In genomic region chr1:165075301-165076082, GRCm38 (mm10) we compare ENCODE assay signal across 7 mouse cellular contexts.
A peak's percentile ranks its signal among the peaks of the same experiment; 100 is the strongest.
DNase-seq lines count a peak whose midpoint lies in the region; ATAC-seq lines count a peak whose summit lies in the region.

No protein-coding gene starts in this region.

- no peak overlapping the region for H3K4me3 ChIP-seq in forebrain, embryonic 13.5 days

- intact Hi-C loops in heart, postnatal 10 days (cut with DNase I) = no loop called here

- WGBS in forebrain, embryonic 13.5 days = 31% methylated on average over 5 of the region's 5 CpGs

- H3K9me3 ChIP-seq in forebrain, embryonic 13.5 days (replicated peaks) = no peaks in the 10 kb centered on the region

- H3K9ac ChIP-seq in forebrain, embryonic 13.5 days = no peak overlapping the region

- peak; percentile 55 for DNase-seq in CD4-positive helper T cell, adult 2 months (ENCODE audit: low read depth, low spot score)
- DNase-seq in Muller cell, postnatal 12 days (ENCODE audit: inconsistent ontology term) = peak; percentile 79
- DNase-seq in heart, postnatal 10 days = peak; percentile 42 to 61
- peak; percentile 91 for DNase-seq in left cerebral cortex, adult 11 months (ENCODE audit: low spot score)
- peak; percentile 37 for DNase-seq in retina, adult 2 months (ENCODE audit: low read depth, low spot score)
- DNase-seq in c-Kit-positive CD71-positive TER-119-positive erythroid progenitor cells, embryonic 14.5 days (ENCODE audit: low spot score) = no peak

- H3K27ac ChIP-seq in forebrain, embryonic 13.5 days = peak overlapping the region; percentile 89

- ATAC-seq in forebrain, embryonic 13.5 days = peak; percentile 95

- no peaks in the 10 kb centered on the region for H3K36me3 ChIP-seq in forebrain, embryonic 13.5 days (ENCODE audit: poor library complexity, severe bottlenecking)

- peaks cover 14% of the 10 kb centered on the region for H3K4me1 ChIP-seq in forebrain, embryonic 13.5 days

- H3K27me3 ChIP-seq in forebrain, embryonic 13.5 days = no peaks in the 10 kb centered on the region

- peak overlapping the region; percentile 12; the same call in 1 of the 2 replicates for H3K4me2 ChIP-seq in forebrain, embryonic 13.5 days
